Mouse (Mus musculus) kidney, adult 2 months (tissue): ENCODE measurements around the gene Elf5.

Experiments
- CTCF ChIP-seq: fragments of 200-500 bp; conservative IDR thresholded peaks from 2 replicates; pipeline ENCODE4 v1.5.1; 2011; ENCODE audit warnings: low read depth, mild to moderate bottlenecking, control low read depth, low read length, moderate library complexity, mixed read lengths; ENCODE audit not compliant: insufficient read depth, insufficient read length
- POLR2A ChIP-seq: fragments of 200-500 bp; IDR thresholded peaks from one replicate; pipeline ENCODE4 v1.6.1; 2011; ENCODE audit warnings: low read depth, low read length, control low read depth

- TF ChIP-seq POLR2A (no peak), CTCF (no peak)
Observed at GRCm38 (mm10) chr2:103439071-103439622, 27.7 kb downstream of the Elf5 start.
